Mouse (Mus musculus): Measurements from ENCODE around the gene Wwox.

- TF ChIP-seq POLR2A (IDR thresholded peaks at IDR 0.05; ENCODE audit: control insufficient read depth, low read depth, low read length) (no peak), CTCF (IDR thresholded peaks at IDR 0.05; ENCODE audit: control insufficient read depth, insufficient read depth, insufficient replicate concordance, low read depth, low read length) (no peak)
These were observed 240.1 kb downstream of the Wwox start for GRCm38 (mm10) chr8:114679386-114680098.
